Mouse (Mus musculus): ENCODE measurements around the gene Isoc2b.
"Not testable (repeated sequence)": the region's sequence is repeated elsewhere in the genome, so short reads cannot be mapped to it uniquely, and the experiment has no call there.

The Isoc2b gene

DNA sequence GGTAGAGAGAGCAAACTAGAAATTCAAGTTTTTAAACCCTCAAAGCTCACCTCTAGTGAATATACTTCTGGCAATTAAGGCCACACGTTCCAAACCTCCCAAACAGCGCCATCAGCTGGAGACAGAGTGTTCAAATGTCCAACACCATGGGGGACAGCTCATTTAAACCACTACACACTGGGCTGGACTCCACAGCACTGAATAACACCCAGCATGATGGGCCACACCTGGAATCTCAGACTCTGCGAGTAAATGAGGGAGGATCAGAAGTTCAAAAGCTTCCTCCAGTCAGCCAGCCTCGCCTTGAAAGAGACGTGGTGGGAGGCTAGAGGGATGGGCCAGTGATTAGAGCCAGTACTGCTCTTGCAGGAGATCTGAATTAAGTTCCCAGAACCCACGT lies at the start of gene Isoc2b:
Gene Isoc2b (minus strand): TSS at position 126 of the 400 bp plus-strand sequence.
- no peak for DNase-seq (ENCODE audit: low spot score)

DNA sequence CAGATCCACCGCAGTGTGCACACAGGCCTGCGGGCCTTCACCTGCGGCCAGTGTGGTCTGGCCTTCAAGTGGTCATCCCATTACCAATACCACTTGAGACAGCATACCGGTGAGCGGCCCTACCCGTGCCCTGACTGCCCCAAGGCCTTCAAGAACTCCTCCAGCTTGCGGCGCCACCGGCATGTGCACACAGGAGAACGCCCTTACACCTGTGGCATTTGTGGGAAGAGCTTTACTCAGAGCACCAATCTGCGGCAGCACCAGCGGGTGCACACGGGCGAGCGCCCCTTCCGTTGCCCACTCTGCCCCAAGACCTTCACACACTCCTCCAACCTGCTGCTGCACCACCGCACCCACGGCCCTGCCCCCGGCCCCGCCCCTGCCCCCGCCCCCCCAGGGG lies 49.0 kb upstream of the Isoc2b start:
- DNase-seq (ENCODE audit: low spot score) = no peak

- DNase-seq (ENCODE audit: low spot score) = no peak
Measured at GRCm38 (mm10) chr7:4918681-4919080, 48.6 kb upstream of the Isoc2b start.

DNA sequence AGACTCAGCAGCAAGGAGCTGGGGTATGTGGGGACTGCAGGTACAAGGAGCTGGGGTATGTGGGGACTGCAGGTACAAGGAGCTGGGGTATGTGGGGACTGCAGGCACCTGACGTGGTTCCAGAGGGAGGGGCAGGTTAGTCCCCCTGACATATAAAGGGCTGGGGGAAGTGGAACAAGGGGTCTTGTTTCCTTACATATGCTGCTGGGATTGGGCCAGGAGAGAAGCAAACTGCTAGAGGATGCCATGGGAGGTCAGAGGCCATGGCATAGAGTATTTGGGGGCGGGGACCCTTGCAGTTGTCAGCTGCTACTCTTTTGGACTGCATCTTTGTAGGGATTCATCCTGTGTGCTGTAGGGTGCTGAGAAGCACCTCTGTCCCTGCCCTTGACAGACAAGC lies 47.4 kb upstream of the Isoc2b start:
- no peak for DNase-seq (ENCODE audit: low spot score)

DNA sequence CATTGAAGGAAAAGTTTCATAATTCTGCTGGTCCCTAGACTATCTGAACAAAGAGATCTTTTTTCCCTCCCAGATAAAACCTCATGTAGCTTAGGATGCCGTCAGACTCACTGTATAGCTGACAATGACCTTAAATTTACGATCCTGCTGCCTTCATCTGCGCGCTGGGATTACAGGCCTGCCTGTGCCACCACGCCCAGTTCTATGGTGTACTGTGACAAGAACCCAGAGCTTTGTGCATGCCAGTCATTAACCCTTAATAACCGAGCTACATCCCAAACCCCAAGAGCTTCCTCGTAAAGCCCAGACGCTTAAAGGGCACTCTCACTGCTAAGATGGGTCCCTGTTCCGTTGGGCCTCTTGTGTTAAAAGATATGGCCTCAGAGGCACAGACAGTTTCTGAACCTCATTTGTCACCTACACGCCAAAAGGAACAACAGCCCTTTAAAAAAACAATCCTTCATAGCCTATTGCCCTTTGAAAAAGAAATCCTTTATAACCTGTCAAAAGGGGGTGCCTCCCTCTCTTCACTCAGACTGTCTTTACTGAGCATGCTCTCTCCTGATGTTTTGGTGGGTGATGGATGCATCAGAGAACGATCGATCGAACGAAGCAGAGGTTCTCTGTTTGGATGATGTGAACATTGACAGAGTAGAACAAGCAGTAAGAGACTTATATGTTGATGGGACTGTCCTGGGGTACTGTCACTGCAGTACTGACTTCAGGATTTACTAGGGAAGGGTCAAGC lies 45.8 kb upstream of the Isoc2b start:
- no peak for DNase-seq (ENCODE audit: low spot score)

- peak; percentile 95 for DNase-seq (ENCODE audit: low spot score)
Measured at GRCm38 (mm10) chr7:4915007-4915665, 45.1 kb upstream of the Isoc2b start, which contains the start of gene Zfp628. TSS of gene Zfp628 (plus strand) at chr7:4915217.

DNA sequence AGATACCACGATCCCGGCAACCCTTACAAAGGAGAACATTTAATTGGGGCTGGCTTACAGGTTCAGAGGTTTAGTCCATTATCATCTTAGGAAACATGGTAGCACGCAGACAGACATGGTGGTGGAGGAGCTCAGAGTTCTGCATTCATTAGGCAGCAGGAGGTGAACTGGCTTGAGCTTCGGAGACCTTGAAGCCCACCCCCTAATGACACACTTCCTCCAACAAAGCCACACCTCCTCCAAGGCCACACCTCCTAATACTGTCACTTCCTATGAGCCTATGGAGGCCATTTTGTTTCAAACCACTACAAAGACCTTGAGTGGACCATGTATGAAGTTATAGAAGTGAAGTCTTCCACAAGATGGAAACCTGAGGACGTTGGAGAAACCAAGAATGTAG lies 42.2 kb upstream of the Isoc2b start:
- no peak for DNase-seq (ENCODE audit: low spot score)

DNA sequence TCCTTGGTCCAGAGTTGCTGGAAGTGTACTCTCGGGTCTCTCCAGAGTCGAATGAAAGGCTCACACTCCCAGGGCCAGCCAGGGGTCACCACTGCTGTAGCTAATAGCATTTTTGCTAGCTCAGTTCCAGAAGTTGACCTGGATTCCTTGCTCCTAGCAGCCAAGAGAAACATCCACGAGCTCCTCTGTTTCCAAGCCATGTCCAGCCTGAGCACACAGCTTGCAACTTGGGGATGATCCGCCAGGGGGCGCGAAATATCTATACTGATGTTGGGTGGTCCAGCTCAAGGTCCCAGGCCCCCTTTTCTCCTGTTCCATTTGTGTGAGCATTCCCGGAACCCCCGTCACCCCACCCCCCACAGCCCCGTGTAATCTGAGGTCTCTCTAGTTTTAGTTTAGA lies 41.5 kb upstream of the Isoc2b start:
- peak; percentile 73 for DNase-seq (ENCODE audit: low spot score)

- DNase-seq (ENCODE audit: low spot score) = no peak
Measured at GRCm38 (mm10) chr7:4906466-4906950, 36.5 kb upstream of the Isoc2b start, which contains the start of gene Gm36210. TSS of gene Gm36210 (minus strand) at chr7:4906516.

DNA sequence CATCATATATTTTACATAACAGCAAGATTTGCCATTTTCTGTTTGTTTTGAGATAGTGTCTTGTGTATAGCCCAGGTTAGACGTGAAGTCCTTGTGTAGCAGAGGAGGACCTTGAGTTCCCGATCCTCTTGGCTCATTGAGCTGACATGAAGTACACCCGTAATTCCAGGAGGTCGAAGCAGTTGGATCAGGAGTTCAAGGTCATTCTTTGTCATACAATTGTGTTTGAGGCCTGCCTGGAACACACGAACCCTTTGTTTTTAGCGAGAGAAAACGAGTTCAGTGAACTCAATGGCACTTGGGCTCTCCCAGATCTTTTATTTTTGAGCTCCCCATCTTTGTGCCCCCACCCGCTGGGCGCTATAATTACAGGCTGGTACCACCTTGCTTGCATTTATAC lies 32.3 kb upstream of the Isoc2b start:
- no peak for DNase-seq (ENCODE audit: low spot score)

DNA sequence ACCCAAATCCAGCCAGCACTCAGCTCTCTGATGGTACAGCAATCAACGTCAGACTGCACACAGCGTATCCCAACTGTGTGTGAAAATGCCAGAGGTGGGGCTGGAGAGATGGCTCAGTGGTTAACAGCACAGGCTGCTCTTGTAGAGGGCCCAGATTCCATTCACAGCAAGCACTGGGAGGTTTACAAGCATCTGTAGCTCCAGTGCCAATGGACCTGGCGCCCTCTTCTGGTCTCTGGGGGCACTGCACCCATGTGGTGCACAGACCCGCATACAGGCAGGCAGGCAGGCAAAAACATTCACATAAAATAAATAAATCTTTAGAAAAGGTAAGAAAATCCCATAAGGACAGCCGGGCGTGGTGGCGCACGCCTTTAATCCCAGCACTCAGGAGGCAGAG lies 31.1 kb upstream of the Isoc2b start:
- DNase-seq (ENCODE audit: low spot score) = no peak

DNA sequence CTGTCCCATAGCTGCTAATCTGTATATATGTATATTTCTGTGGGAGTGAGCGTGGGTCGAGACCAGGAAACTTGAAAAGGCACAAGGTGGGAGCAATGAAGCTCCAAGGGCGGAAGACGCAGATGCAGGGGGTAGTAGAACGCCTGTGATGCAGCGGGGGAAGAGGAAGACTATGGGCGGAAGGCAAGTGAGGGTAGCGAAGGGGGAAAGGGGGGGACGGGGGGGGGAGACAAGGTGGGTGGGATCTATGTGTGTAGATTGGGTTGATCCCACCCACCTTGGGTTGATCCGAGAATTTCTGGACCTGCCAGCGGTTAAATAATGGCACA lies 30.4 kb upstream of the Isoc2b start:
- no peak for DNase-seq (ENCODE audit: low spot score)

DNA sequence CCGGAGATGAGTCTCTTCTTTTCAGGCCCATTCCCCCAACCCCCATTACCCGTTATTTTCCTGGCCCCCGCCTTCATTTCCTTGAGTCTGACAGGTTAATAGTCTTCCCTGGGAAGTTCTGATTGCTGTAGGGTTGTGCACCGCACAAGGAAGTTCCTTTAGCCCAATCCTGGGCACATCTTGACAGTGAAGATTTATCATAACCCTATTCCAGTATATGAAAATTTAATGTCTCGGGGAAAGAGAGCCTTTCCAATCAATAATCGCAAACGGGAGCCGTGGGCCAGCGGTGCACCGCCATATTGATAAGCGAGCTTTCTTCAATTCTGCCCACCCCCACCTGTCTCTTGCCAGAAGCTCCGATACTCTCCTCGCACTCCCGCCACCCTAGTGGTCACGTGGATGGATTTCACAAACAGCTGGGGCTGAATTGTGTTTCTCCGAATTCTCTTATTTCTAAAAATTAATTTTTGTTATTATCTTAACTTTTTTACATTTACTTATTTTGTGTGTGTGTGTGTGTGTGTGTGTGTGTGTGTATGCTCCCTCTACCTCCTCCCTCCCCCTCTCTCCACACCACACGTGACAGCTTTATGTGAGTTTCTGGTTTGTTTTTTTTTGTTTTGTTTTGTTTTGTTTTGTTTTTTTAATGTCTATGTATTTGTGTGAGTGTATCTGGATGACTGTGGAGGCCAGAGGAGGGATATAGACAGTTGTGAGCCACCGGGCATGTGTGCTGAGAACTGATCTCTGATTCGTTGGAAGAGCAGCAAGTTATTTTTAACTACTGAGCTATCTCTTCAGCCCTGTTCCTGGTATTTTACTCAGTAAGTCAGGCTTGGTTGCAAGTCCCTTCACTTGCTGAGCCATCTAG lies 29.8 kb upstream of the Isoc2b start:
- DNase-seq (ENCODE audit: low spot score) = no peak

DNA sequence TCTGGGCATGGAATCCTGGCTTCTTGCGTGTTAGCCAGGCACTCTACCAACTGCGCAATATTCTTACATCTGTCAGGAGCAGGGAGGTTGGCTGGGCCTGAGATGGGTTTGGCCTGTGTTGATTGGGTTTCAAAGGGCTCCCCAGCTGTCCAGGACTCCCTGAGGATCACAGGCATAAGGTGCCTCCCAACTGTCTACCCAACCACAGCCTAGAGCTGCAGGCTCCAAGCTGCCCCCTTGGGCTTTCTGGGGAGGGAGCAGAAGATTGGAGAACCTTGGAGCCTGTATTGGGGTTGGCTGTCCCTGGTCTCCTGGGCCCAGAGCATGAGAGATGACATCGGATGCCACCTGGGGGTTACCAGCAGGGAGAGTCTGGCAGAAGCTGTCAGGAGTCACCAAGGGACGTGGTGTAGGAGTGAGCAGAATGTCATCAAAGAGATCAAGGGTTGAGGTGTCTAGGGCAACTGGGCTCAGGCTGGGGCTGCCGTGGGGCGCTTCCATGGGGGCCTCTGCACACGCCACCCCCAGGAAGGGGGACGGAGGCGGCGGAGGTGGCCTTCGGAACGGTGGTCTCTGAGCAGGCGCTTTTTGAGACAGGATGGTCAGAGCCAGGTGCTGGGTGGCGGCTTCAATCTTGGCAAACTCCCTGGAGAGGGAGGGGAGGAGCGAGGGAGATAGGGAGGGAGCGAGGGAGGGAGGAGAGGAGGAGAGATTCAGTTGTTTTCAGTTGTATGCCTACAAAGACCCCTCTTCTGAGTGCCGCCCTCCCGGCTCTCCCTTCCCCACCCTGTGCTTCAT lies 29.0 kb upstream of the Isoc2b start:
- DNase-seq (ENCODE audit: low spot score) = no peak

DNA sequence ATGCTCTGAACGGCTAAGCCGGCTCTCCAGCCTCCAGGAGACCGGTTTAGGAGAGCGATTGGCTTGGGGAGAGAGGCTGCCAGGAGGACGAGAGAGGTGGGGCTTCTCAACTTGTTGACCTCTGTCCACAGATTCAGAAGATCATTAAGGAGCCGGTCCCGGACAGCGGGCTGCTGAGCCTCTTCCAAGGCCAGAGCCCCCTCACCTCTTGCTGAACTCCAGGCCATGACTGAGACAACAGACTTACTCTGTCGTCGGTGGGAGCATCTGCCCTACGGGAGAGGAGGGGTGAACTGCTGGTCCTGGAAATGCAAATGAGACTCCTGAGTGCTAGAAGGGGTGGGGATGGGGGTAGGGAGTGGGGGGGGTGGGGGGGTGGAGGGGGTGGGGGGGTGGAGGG lies 25.1 kb upstream of the Isoc2b start:
- no peak for DNase-seq (ENCODE audit: low spot score)

- no peak for DNase-seq (ENCODE audit: low spot score)
Measured at GRCm38 (mm10) chr7:4886680-4887079, 16.6 kb upstream of the Isoc2b start.

- not testable (repeated sequence) for DNase-seq (ENCODE audit: low spot score)
Measured at GRCm38 (mm10) chr7:4879036-4879435, 9.0 kb upstream of the Isoc2b start.

DNA sequence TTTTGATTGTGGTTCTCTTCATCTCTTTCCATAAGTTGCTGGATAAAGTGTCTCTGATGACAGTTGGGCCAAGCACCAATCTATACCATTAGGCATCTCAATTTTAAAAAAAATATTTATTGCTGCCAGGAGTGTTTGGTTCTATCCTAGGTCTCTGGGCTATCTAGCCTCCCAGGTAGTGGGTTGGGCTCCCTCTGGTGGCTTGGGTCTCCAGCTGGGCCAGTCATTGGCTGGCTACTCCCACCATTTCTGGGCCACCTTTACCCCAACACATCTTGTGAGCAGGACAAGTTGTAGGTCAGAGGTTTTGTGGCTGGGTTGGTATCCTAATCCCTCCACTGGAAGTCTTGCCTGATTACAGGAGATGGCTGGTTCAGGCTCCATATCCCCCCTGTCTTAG lies 8.1 kb upstream of the Isoc2b start:
- DNase-seq (ENCODE audit: low spot score) = no peak

DNA sequence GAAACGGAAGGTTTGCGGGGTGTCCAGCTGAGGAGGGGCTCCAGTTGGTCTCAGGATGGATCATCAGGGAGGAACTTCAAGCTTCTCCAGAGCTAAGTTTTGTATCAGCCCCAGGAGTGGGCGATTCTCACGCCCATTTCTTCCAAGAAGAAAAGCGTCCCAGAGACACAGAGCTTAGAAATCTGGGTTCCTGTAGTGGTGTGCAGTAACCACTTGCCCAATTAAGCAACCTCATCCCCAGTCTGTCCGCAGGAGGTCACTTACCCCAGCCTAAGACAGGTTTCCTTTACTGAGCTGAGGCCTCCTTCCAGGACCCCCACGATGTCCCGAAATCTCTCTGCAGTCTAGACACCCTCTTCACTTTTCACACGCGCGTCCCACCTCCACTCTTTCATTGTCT lies 7.2 kb upstream of the Isoc2b start:
- DNase-seq (ENCODE audit: low spot score) = no peak

- DNase-seq (ENCODE audit: low spot score) = peak; percentile 90
Measured at GRCm38 (mm10) chr7:4876753-4877221, 6.7 kb upstream of the Isoc2b start, which contains the start of gene Isoc2a. TSS of gene Isoc2a (plus strand) at chr7:4877153.

DNA sequence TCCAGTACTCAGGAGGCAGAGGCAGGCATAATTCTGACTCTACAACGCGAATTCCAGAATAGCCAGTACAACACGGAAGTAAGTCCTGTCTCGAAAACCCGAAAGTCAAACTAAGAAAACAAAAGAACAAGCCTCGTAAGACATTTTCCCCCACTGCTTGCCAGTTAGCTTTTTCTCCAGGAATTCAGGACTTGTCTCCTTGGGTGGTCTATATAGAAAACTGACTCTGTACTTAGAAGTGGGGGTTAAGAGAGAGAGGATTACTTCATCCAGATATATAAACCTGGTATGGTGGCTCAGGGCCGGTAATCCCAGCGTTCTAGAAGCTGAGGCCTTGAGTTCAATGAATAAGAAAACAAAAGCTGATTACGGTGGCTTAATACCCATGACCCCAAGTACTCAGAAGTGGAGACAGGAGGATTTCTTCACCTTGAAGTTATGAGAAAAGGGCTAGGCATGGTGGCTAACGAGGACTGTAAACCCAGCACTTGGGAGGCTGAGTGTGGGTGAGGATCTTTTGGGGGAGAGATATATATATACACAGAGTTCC lies 3.4 kb downstream of the Isoc2b start:
- no peak for DNase-seq (ENCODE audit: low spot score)

Data from layer of hippocampus, adult 11-12 months (tissue).